8 mouse cellular contexts compared by ENCODE assay signal in genomic region chr11:6388126-6388725, GRCm38 (mm10). TPM values are rescaled to one million over a fixed set of nuclear protein-coding genes. Genes with fewer than 3 reads are reported as not detected.
DNase-seq lines count a peak whose midpoint lies in the region; ATAC-seq and TF ChIP-seq lines count a peak whose summit lies in the region.

No protein-coding gene starts in this region.

- no peak for ATAC-seq in forebrain, embryonic 15.5 days (replicated peaks)
- ATAC-seq in liver, embryonic 15.5 days (ENCODE audit: insufficient read depth): no peak

- H3K36me3 ChIP-seq in heart, adult 2 months (ENCODE audit: control insufficient read depth, insufficient read depth, low read length): no peaks in the 10 kb centered on the region
- peaks cover 31% of the 10 kb centered on the region for H3K36me3 ChIP-seq in E14TG2a.4 (ENCODE audit: insufficient read depth, low read length)
- H3K36me3 ChIP-seq in forebrain, embryonic 15.5 days: peaks cover 17% of the 10 kb centered on the region
- H3K36me3 ChIP-seq in liver, embryonic 15.5 days (replicated peaks): 0 out of 2 replicates have a peak, but pooled peaks cover 11% of the 10 kb centered on the region

- no peak for TF ChIP-seq POLR2A in heart, adult 2 months (IDR thresholded peaks at IDR 0.05; ENCODE audit: insufficient read depth, low read depth, low read length)

- TF ChIP-seq CTCF in heart, adult 2 months (IDR thresholded peaks at IDR 0.05): no peak
- TF ChIP-seq CTCF in E14TG2a.4 (conservative IDR thresholded peaks at IDR 0.05; ENCODE audit: low read length): no peak

- H3K27me3 ChIP-seq in heart, adult 2 months (ENCODE audit: control insufficient read depth, insufficient read depth, low read length): no peaks in the 10 kb centered on the region
- H3K27me3 ChIP-seq in E14TG2a.4 (ENCODE audit: insufficient read depth, low read length): no peaks in the 10 kb centered on the region
- no peaks in the 10 kb centered on the region for H3K27me3 ChIP-seq in forebrain, embryonic 15.5 days
- H3K27me3 ChIP-seq in liver, embryonic 15.5 days: no peaks in the 10 kb centered on the region

- H3K4me2 ChIP-seq in forebrain, embryonic 15.5 days (replicated peaks): peak overlapping the region; percentile 39; the same call in 1 of the 2 replicates
- peak overlapping the region; percentile 97 for H3K4me2 ChIP-seq in liver, embryonic 15.5 days

- no peak for TF ChIP-seq EP300 in heart, adult 2 months (IDR thresholded peaks at IDR 0.05; ENCODE audit: insufficient read depth, low read depth, low read length)

- H3K4me1 ChIP-seq in heart, adult 2 months (ENCODE audit: control insufficient read depth, insufficient read depth, low read length): peaks cover 6% of the 10 kb centered on the region
- peaks cover 34% of the 10 kb centered on the region for H3K4me1 ChIP-seq in E14TG2a.4 (replicated peaks; ENCODE audit: low read depth, low read length)
- peaks cover 24% of the 10 kb centered on the region for H3K4me1 ChIP-seq in forebrain, embryonic 15.5 days
- peaks cover 36% of the 10 kb centered on the region for H3K4me1 ChIP-seq in liver, embryonic 15.5 days (replicated peaks)

- no peak for DNase-seq in heart, adult 2 months
- no peak for DNase-seq in heart, postnatal 36 days
- no peak for DNase-seq in ovary, postnatal 14 days (ENCODE audit: low spot score)
- no peak for DNase-seq in urinary bladder, adult 18-20 months (ENCODE audit: low spot score in 2 of 2)
- DNase-seq in right cerebral cortex, adult 2 months (ENCODE audit: low spot score in 2 of 2): no peak

- H3K9ac ChIP-seq in heart, adult 2 months (ENCODE audit: low read depth, low read length): peak overlapping the region; percentile 65; the same call in 1 of the 2 replicates
- H3K9ac ChIP-seq in forebrain, embryonic 15.5 days (replicated peaks): no peak overlapping the region
- H3K9ac ChIP-seq in liver, embryonic 15.5 days: peak overlapping the region; percentile 86; the same call in 1 of the 2 replicates

- peaks cover 2% of the 10 kb centered on the region; the same call in 1 of the 2 replicates for H3K79me2 ChIP-seq in heart, adult 2 months (replicated peaks; ENCODE audit: control insufficient read depth, insufficient read depth, low read length)

- H3K4me3 ChIP-seq in heart, adult 2 months: no peak overlapping the region
- H3K4me3 ChIP-seq in E14TG2a.4 (replicated peaks; ENCODE audit: low read length): peak overlapping the region; percentile 95
- H3K4me3 ChIP-seq in forebrain, embryonic 15.5 days: peak overlapping the region; percentile 85
- H3K4me3 ChIP-seq in liver, embryonic 15.5 days (replicated peaks): peak overlapping the region; percentile 97

- WGBS in heart, adult 2 months: 86% methylated on average over 6 of the region's 6 CpGs
- 89% methylated on average over 6 of the region's 6 CpGs for WGBS in forebrain, embryonic 15.5 days
- WGBS in liver, embryonic 15.5 days (ENCODE audit: insufficient replicate concordance): 78% methylated on average over 6 of the region's 6 CpGs

- intact Hi-C loops in heart, adult 2 months (cut with DNase I): no loop called here
- intact Hi-C loops in heart, postnatal 36 days (cut with DNase I): no loop called here

- peak overlapping the region; percentile 88 for H3K27ac ChIP-seq in heart, adult 2 months
- H3K27ac ChIP-seq in forebrain, embryonic 15.5 days (replicated peaks): peak overlapping the region; percentile 97
- H3K27ac ChIP-seq in liver, embryonic 15.5 days (replicated peaks): peak overlapping the region; percentile 93

- no peaks in the 10 kb centered on the region for H3K9me3 ChIP-seq in E14TG2a.4 (ENCODE audit: low read length)
- no peaks in the 10 kb centered on the region for H3K9me3 ChIP-seq in forebrain, embryonic 15.5 days
- no peaks in the 10 kb centered on the region for H3K9me3 ChIP-seq in liver, embryonic 15.5 days (replicated peaks)

RNA-seq across cellular contexts. Expression of gene Zmiz2, which starts 0.6 kb away (rescaled TPM):
- 10 to 100 TPM; 36.6 to 39.3 TPM for total RNA-seq in heart, adult 2 months (2021)
- polyA plus RNA-seq in heart, adult 2 months (2012; rRNA removed): 26.2 and 35.7 TPM in 2 replicates
- 10 to 100 TPM; 35.0 to 39.5 TPM for total RNA-seq in heart, postnatal 36 days (2021)
- polyA plus RNA-seq in forebrain, embryonic 15.5 days (2015; fragmentation: Nextera tagmentation; extraction: Ambion mirVana): 38.7 and 38.8 TPM in 2 replicates
- 3.5 and 4.3 TPM in 2 replicates for polyA plus RNA-seq in liver, embryonic 15.5 days (2015; fragmentation: Nextera tagmentation; extraction: Ambion mirVana)

RNA-seq across cellular contexts. Expression of gene Ppia, which starts 27.0 kb away (rescaled TPM):
- total RNA-seq in heart, adult 2 months (2021): 100 to 1,000 TPM; 304 to 328 TPM
- polyA plus RNA-seq in heart, adult 2 months (2012; rRNA removed): 298 and 449 TPM in 2 replicates
- 100 to 1,000 TPM; 331 to 351 TPM for total RNA-seq in heart, postnatal 36 days (2021)
- polyA plus RNA-seq in forebrain, embryonic 15.5 days (2015; fragmentation: Nextera tagmentation; extraction: Ambion mirVana): 3,682 and 3,685 TPM in 2 replicates
- 2,223 and 2,518 TPM in 2 replicates for polyA plus RNA-seq in liver, embryonic 15.5 days (2015; fragmentation: Nextera tagmentation; extraction: Ambion mirVana)

RNA-seq across cellular contexts. Expression of gene H2afv, which starts 56.0 kb away (rescaled TPM):
- 10 to 100 TPM; 75.8 to 80.8 TPM for total RNA-seq in heart, adult 2 months (2021)
- 46.3 and 59.2 TPM in 2 replicates for polyA plus RNA-seq in heart, adult 2 months (2012; rRNA removed)
- 10 to 100 TPM; 70.4 to 83.8 TPM for total RNA-seq in heart, postnatal 36 days (2021)
- polyA plus RNA-seq in forebrain, embryonic 15.5 days (2015; fragmentation: Nextera tagmentation; extraction: Ambion mirVana): 576 and 626 TPM in 2 replicates
- polyA plus RNA-seq in liver, embryonic 15.5 days (2015; fragmentation: Nextera tagmentation; extraction: Ambion mirVana): 109 and 118 TPM in 2 replicates
